Mouse (Mus musculus) myocyte (in vitro differentiated cells): Measurements from ENCODE around the gene Parp12. TPM values are rescaled to one million over a fixed set of nuclear protein-coding genes. Genes with fewer than 3 reads are reported as not detected.

ENCODE experiments used
- H3K27me3 ChIP-seq: one replicate; pipeline ENCODE4 v1.6.1; 2011; ENCODE audit not compliant: control insufficient read depth, insufficient read depth, insufficient read length
- H3K36me3 ChIP-seq: one replicate; pipeline ENCODE4 v1.6.1; 2011; ENCODE audit not compliant: control insufficient read depth, insufficient read depth
- H3K4me2 ChIP-seq: one replicate; pipeline ENCODE4 v1.6.1; 2011; ENCODE audit warnings: low read depth, control low read depth
- H3K4me3 ChIP-seq: one replicate; pipeline ENCODE4 v1.5.1; 2011; ENCODE audit warnings: mild to moderate bottlenecking, control low read depth, moderate library complexity
- H3K79me2 ChIP-seq: one replicate; pipeline ENCODE4 v1.6.1; 2011; ENCODE audit not compliant: control insufficient read depth, insufficient read depth
- H3ac ChIP-seq: one replicate; pipeline ENCODE4 v1.6.1; 2011; ENCODE audit not compliant: control insufficient read depth, insufficient read length
- CEBPB ChIP-seq: IDR thresholded peaks from 2 replicates; pipeline ENCODE4 v1.6.1; 2011; ENCODE audit warnings: mild to moderate bottlenecking, moderate library complexity; ENCODE audit not compliant: poor library complexity, insufficient read depth, severe bottlenecking
- E2F4 ChIP-seq: IDR thresholded peaks from one replicate; pipeline ENCODE4 v1.6.1; 2011; ENCODE audit warnings: mild to moderate bottlenecking, control low read depth, moderate library complexity; ENCODE audit not compliant: insufficient read depth
- MAX ChIP-seq: IDR thresholded peaks from one replicate; pipeline ENCODE4 v1.6.1; 2011; ENCODE audit warnings: low read depth, mild to moderate bottlenecking, control low read depth
- MYOD1 ChIP-seq, 3 experiments: IDR thresholded peaks; one replicate each; pipeline ENCODE4 v1.6.1; 2011; ENCODE audit warnings: control low read depth in 2 of 3, low read depth in 2 of 3, mild to moderate bottlenecking in 2 of 3, moderate library complexity in 1 of 3; ENCODE audit not compliant: insufficient read length in 2 of 3, control insufficient read depth in 1 of 3
- MYOG ChIP-seq, 3 experiments: IDR thresholded peaks; one replicate each; pipeline ENCODE4 v1.6.1; 2011; ENCODE audit warnings: control low read depth in 2 of 3, low read depth in 2 of 3, mild to moderate bottlenecking in 2 of 3; ENCODE audit not compliant: insufficient read length in 2 of 3, control insufficient read depth in 1 of 3, insufficient read depth in 1 of 3
- POLR2A ChIP-seq: IDR thresholded peaks from one replicate; pipeline ENCODE4 v1.6.1; 2011; ENCODE audit warnings: low read depth, mild to moderate bottlenecking, control low read depth, moderate library complexity; ENCODE audit not compliant: insufficient read length
- POLR2AphosphoS2 ChIP-seq: IDR thresholded peaks from one replicate; pipeline ENCODE4 v1.6.1; 2011; ENCODE audit warnings: low read depth, control low read depth; ENCODE audit not compliant: insufficient read length
- REST ChIP-seq: IDR thresholded peaks from one replicate; pipeline ENCODE4 v1.6.1; 2011; ENCODE audit warnings: mild to moderate bottlenecking, control low read depth, moderate library complexity; ENCODE audit not compliant: insufficient read depth, insufficient read length
- SRF ChIP-seq: IDR thresholded peaks from one replicate; pipeline ENCODE4 v1.6.1; 2011; ENCODE audit warnings: low read depth; ENCODE audit not compliant: control insufficient read depth, insufficient read length
- TCF12 ChIP-seq: IDR thresholded peaks from one replicate; pipeline ENCODE4 v1.6.1; 2011; ENCODE audit warnings: mild to moderate bottlenecking, control low read depth; ENCODE audit not compliant: poor library complexity, insufficient read depth, severe bottlenecking
- TCF3 ChIP-seq: IDR thresholded peaks from one replicate; pipeline ENCODE4 v1.6.1; 2011; ENCODE audit warnings: low read depth, control low read depth; ENCODE audit not compliant: insufficient read length
- USF1 ChIP-seq: IDR thresholded peaks from one replicate; pipeline ENCODE4 v1.6.1; 2011; ENCODE audit warnings: low read depth, mild to moderate bottlenecking, control low read depth, moderate library complexity
- polyA plus RNA-seq: library from polyadenylated mRNA; unstranded; fragments of >200 nt; fragmentation: generic; extraction: Trizol; gene quantifications from one replicate; pipeline ENCODE4 v1.2.1, GENCODE M21; 2012; ENCODE audit warnings: missing spikeins

Parp12 gene
- polyA plus RNA-seq, 1 experiment: 6.9 TPM

DNA sequence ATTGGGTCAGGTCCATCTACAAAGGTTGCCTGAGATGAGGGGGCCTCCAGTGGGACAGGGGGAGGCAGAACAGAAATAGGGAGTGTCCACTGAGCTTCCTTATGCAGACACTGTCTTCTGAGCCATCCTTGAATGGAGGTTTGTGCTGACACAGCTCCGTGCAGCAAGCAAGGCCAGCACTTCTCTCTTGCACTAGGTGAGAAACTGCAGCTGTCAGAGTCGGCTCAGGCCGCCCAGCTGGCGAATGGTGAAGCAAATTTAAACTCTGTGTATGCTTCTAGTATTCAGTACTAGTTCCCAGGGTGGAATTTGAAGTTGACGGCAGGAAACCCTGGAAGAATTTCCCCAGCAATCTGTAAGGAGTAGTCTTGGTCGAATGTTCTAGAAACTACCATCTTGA is 67.3 kb downstream of the Parp12 start:
- Histone ChIP-seq H3K4me3 (no peak overlapping the region), H3K79me2 (no peaks in the 10 kb centered on the region), H3ac (no peak overlapping the region), H3K27me3 (no peaks in the 10 kb centered on the region), H3K36me3 (no peaks in the 10 kb centered on the region), H3K4me2 (no peak overlapping the region)
- TF ChIP-seq MYOG (IDR thresholded peaks at IDR 0.05; ENCODE audit: control insufficient read depth in 1 of 3, insufficient read depth in 1 of 3, insufficient read length in 2 of 3, low read depth in 2 of 3) (no peak), MAX (no peak), POLR2AphosphoS2 (no peak), CEBPB (no peak), USF1 (no peak), E2F4 (no peak), MYOD1 (IDR thresholded peaks at IDR 0.05; ENCODE audit: control insufficient read depth in 1 of 3, insufficient read length in 2 of 3, low read depth in 2 of 3) (no peak), TCF3 (no peak), REST (no peak)

DNA sequence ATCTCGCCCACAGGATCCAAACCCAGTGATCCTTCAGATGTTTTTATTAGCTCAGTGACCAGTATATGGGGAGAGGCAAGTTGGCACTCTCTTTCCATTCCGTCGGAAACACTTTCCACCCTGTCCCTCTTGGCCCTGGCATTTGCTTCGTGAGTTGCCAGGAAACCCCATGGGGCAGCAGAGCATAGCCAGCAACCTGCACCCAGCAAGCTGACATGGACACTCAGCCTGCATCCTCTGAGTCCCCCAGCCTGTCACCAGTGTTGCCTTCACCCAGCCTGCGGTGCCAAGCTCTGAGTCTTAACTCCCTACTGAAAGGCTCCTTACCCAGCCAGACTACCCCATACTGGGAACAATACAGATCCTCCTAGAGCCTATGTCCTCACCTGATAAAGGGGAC is 69.0 kb downstream of the Parp12 start:
- TF ChIP-seq CEBPB (no peak), REST (no peak), SRF (no peak), MYOG (IDR thresholded peaks at IDR 0.05; ENCODE audit: control insufficient read depth in 1 of 3, insufficient read depth in 1 of 3, insufficient read length in 2 of 3, low read depth in 2 of 3) (no peak), MAX (no peak), TCF12 (no peak), MYOD1 (IDR thresholded peaks at IDR 0.05; ENCODE audit: control insufficient read depth in 1 of 3, insufficient read length in 2 of 3, low read depth in 2 of 3) (no peak), POLR2AphosphoS2 (no peak), TCF3 (no peak), USF1 (no peak), POLR2A (no peak), E2F4 (no peak)
- no peaks in the 10 kb centered on the region for H3K79me2 ChIP-seq
- H3K27me3 ChIP-seq: no peaks in the 10 kb centered on the region
- no peaks in the 10 kb centered on the region for H3K36me3 ChIP-seq
- H3K4me3 ChIP-seq: no peak overlapping the region
- no peak overlapping the region for H3K4me2 ChIP-seq
- no peak overlapping the region for H3ac ChIP-seq

DNA sequence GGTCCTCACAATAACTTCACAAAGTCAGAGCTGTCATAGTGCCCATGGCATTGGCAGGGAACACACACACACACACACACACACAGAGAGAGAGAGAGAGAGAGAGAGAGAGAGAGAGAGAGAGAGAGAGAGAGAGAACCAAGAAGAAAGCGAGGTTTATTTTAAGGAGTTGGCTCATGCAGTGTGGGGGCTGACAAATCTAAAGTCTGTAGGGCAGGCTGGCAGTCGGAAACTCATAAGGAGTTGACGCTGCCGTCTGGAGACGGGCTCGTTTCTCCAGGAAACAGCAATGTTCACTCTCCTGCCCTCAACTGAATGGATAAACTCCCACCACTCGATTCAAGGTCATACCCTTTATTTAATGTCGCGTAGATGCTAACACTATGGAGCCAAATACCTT is 77.7 kb downstream of the Parp12 start:
- H3K79me2 ChIP-seq: no peaks in the 10 kb centered on the region
- H3K4me3 ChIP-seq: no peak overlapping the region
- no peak overlapping the region for H3ac ChIP-seq
- no peaks in the 10 kb centered on the region for H3K36me3 ChIP-seq
- peaks cover 8% of the 10 kb centered on the region for H3K27me3 ChIP-seq
- TF ChIP-seq MYOD1 (IDR thresholded peaks at IDR 0.05; ENCODE audit: control insufficient read depth in 1 of 3, insufficient read length in 2 of 3, low read depth in 2 of 3) (no peak), TCF12 (no peak), POLR2AphosphoS2 (no peak), USF1 (no peak), REST (no peak), CEBPB (no peak), E2F4 (no peak), MYOG (IDR thresholded peaks at IDR 0.05; ENCODE audit: control insufficient read depth in 1 of 3, insufficient read depth in 1 of 3, insufficient read length in 2 of 3, low read depth in 2 of 3) (no peak), POLR2A (no peak), MAX (no peak), TCF3 (no peak), SRF (no peak)
- H3K4me2 ChIP-seq: no peak overlapping the region

Other genes starting within 250 kb of the Parp12 start
- gene Tbxas1, start 242.9 kb downstream of the Parp12 start, polyA plus RNA-seq: not detected
- gene Hipk2, start 242.2 kb downstream of the Parp12 start, polyA plus RNA-seq: 11.3 TPM
- gene Kdm7a, start 88.4 kb upstream of the Parp12 start, polyA plus RNA-seq: 2.8 TPM